ENCODE assay signal across 8 mouse cellular contexts in the genomic region with DNA sequence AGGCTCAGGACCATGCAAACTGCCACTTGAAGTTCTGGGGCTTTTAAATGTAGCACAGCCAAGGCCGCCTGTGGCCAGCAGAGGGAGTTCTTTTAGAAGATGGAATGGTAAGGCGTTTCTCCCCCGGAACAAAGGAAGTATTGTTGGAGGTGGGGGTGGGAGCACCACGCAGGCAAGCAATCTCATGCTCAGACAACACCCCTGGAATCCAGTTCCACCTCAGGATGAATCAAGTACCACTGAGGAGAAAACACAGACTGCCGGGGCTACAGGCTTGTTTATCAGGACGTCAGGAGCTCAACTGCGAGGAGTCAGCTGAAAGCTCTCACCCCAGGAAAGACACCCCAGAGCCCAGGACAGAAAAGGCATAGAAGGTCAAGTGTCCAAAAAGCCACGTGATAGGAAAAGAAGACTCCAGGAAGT. TPM values are rescaled to one million over a fixed set of nuclear protein-coding genes. Genes with fewer than 3 reads are reported as not detected.
DNase-seq lines count a peak whose midpoint lies in the region; ATAC-seq and TF ChIP-seq lines count a peak whose summit lies in the region.

No protein-coding gene starts in this region.

- H3K27ac ChIP-seq in embryonic facial prominence, embryonic 13.5 days = peak overlapping the region; percentile 96
- peak overlapping the region; percentile 83 for H3K27ac ChIP-seq in heart, adult 2 months
- H3K27ac ChIP-seq in kidney, adult 2 months (ENCODE audit: insufficient read depth, low read depth, low read length) = peak overlapping the region; percentile 49; the same call in 1 of the 2 replicates
- H3K27ac ChIP-seq in midbrain, postnatal 0 days (ENCODE audit: low read depth, low read length) = peak overlapping the region; percentile 47

- H3K27me3 ChIP-seq in embryonic facial prominence, embryonic 13.5 days = no peaks in the 10 kb centered on the region
- no peaks in the 10 kb centered on the region for H3K27me3 ChIP-seq in heart, adult 2 months (ENCODE audit: control insufficient read depth, insufficient read depth, low read length)
- no peaks in the 10 kb centered on the region for H3K27me3 ChIP-seq in kidney, adult 2 months (replicated peaks; ENCODE audit: control insufficient read depth, insufficient read depth, low read length)
- no peaks in the 10 kb centered on the region for H3K27me3 ChIP-seq in midbrain, postnatal 0 days (ENCODE audit: insufficient read depth, low read length)

- peak; percentile 30; the same call in 1 of the 2 replicates for TF ChIP-seq EP300 in heart, adult 2 months (IDR thresholded peaks at IDR 0.05; ENCODE audit: insufficient read depth, low read depth, low read length)

- no peak overlapping the region for H3K4me2 ChIP-seq in embryonic facial prominence, embryonic 13.5 days
- no peak overlapping the region for H3K4me2 ChIP-seq in midbrain, postnatal 0 days (ENCODE audit: low read depth, low read length, poor library complexity, severe bottlenecking)

- H3K4me3 ChIP-seq in embryonic facial prominence, embryonic 13.5 days = no peak overlapping the region
- H3K4me3 ChIP-seq in heart, adult 2 months = peak overlapping the region; percentile 15; the same call in 1 of the 2 replicates
- H3K4me3 ChIP-seq in kidney, adult 2 months (ENCODE audit: insufficient read depth, low read depth, low read length) = no peak overlapping the region
- H3K4me3 ChIP-seq in midbrain, postnatal 0 days (ENCODE audit: low read depth, low read length) = no peak overlapping the region

- H3K4me1 ChIP-seq in embryonic facial prominence, embryonic 13.5 days = peaks cover 55% of the 10 kb centered on the region
- H3K4me1 ChIP-seq in heart, adult 2 months (ENCODE audit: control insufficient read depth, insufficient read depth, low read length) = peaks cover 24% of the 10 kb centered on the region
- H3K4me1 ChIP-seq in kidney, adult 2 months (ENCODE audit: control insufficient read depth, insufficient read depth, low read length) = peaks cover 36% of the 10 kb centered on the region
- peaks cover 5% of the 10 kb centered on the region; the same call in 1 of the 2 replicates for H3K4me1 ChIP-seq in midbrain, postnatal 0 days (ENCODE audit: insufficient read depth, low read length)

- no peak for ATAC-seq in embryonic facial prominence, embryonic 13.5 days (ENCODE audit: insufficient number of reproducible peaks, insufficient read depth, low FRiP score, low TSS enrichment, low read depth)
- ATAC-seq in midbrain, postnatal 0 days (ENCODE audit: low FRiP score) = no peak

- no peak overlapping the region for H3K9ac ChIP-seq in embryonic facial prominence, embryonic 13.5 days
- H3K9ac ChIP-seq in heart, adult 2 months (ENCODE audit: low read depth, low read length) = peak overlapping the region; percentile 33
- no peak overlapping the region for H3K9ac ChIP-seq in midbrain, postnatal 0 days (replicated peaks; ENCODE audit: low read length, poor library complexity, severe bottlenecking)

- H3K9me3 ChIP-seq in embryonic facial prominence, embryonic 13.5 days = no peaks in the 10 kb centered on the region
- H3K9me3 ChIP-seq in midbrain, postnatal 0 days (ENCODE audit: low read length) = no peaks in the 10 kb centered on the region

- TF ChIP-seq POLR2A in heart, adult 2 months (IDR thresholded peaks at IDR 0.05; ENCODE audit: insufficient read depth, low read depth, low read length) = peak; percentile 35; the same call in 1 of the 2 replicates
- TF ChIP-seq POLR2A in kidney, adult 2 months (IDR thresholded peaks at IDR 0.05; ENCODE audit: low read depth, low read length) = no peak

- no peaks in the 10 kb centered on the region for H3K79me2 ChIP-seq in heart, adult 2 months (replicated peaks; ENCODE audit: control insufficient read depth, insufficient read depth, low read length)

- DNase-seq in 3T3-L1 (ENCODE audit: low read depth, low spot score) (peak; percentile 74), adipocyte (ENCODE audit: low spot score) (peak; percentile 43), liver (peak; percentile 77)
- DNase-seq in heart, adult 2 months = peak; percentile 75 to 80
- DNase-seq in kidney, adult 2 months = peak; percentile 71
- peak; percentile 74 for DNase-seq in midbrain, postnatal 0 days (ENCODE audit: low spot score)
- peak; percentile 63 for DNase-seq in telencephalon, adult 2 months (ENCODE audit: low read depth, low spot score)

- 27% methylated on average over 8 of the region's 8 CpGs for WGBS in embryonic facial prominence, embryonic 13.5 days
- 9% methylated on average over 8 of the region's 8 CpGs for WGBS in heart, adult 2 months
- 30% methylated on average over 8 of the region's 8 CpGs for WGBS in kidney, adult 2 months
- WGBS in midbrain, postnatal 0 days = 21% methylated on average over 8 of the region's 8 CpGs

- peak; percentile 81 for TF ChIP-seq CTCF in heart, adult 2 months (IDR thresholded peaks at IDR 0.05)
- peak; percentile 55 for TF ChIP-seq CTCF in kidney, adult 2 months (conservative IDR thresholded peaks at IDR 0.05; ENCODE audit: insufficient read depth, insufficient read length, low read depth, low read length)
- peak; percentile 70 for TF ChIP-seq CTCF in midbrain, postnatal 0 days (IDR thresholded peaks at IDR 0.05)

- no peaks in the 10 kb centered on the region for H3K36me3 ChIP-seq in embryonic facial prominence, embryonic 13.5 days
- peaks cover 4% of the 10 kb centered on the region for H3K36me3 ChIP-seq in heart, adult 2 months (ENCODE audit: control insufficient read depth, insufficient read depth, low read length)
- no peaks in the 10 kb centered on the region for H3K36me3 ChIP-seq in kidney, adult 2 months (ENCODE audit: control insufficient read depth, insufficient read depth, low read length)
- H3K36me3 ChIP-seq in midbrain, postnatal 0 days (ENCODE audit: insufficient read depth, low read length) = no peaks in the 10 kb centered on the region

- intact Hi-C loops in heart, adult 2 months (cut with DNase I) = loop anchor here (2.0 kb wide), 1 partner anchor 43 kb away; no protein-coding TSS in a partner anchor

RNA-seq across cellular contexts. Expression of a gene that starts 40.0 kb away (rescaled TPM):
- polyA plus RNA-seq in embryonic facial prominence, embryonic 13.5 days (2015; fragmentation: Nextera tagmentation; extraction: Ambion mirVana) = 39.0 and 56.3 TPM in 2 replicates
- total RNA-seq in heart, adult 2 months (2021) = 10 to 100 TPM; 73.1 to 88.0 TPM
- polyA plus RNA-seq in heart, adult 2 months (2012; rRNA removed) = 21.4 and 31.7 TPM in 2 replicates
- polyA plus RNA-seq in kidney, adult 2 months (2012; rRNA removed) = 13.4 and 13.9 TPM in 2 replicates
- total RNA-seq in midbrain, postnatal 0 days (2014; rRNA removed) = 43.1 and 55.2 TPM in 2 replicates
- 18.9 and 28.7 TPM in 2 replicates for polyA plus RNA-seq in midbrain, postnatal 0 days (2015; fragmentation: Nextera tagmentation; extraction: Ambion mirVana)

RNA-seq across cellular contexts. Expression of a gene that starts 50.6 kb away (rescaled TPM):
- polyA plus RNA-seq in embryonic facial prominence, embryonic 13.5 days (2015; fragmentation: Nextera tagmentation; extraction: Ambion mirVana) = not detected in 2 replicates
- total RNA-seq in heart, adult 2 months (2021) = not detected
- not detected in 2 replicates for polyA plus RNA-seq in heart, adult 2 months (2012; rRNA removed)
- polyA plus RNA-seq in kidney, adult 2 months (2012; rRNA removed) = 0.90 and 1.3 TPM in 2 replicates
- total RNA-seq in midbrain, postnatal 0 days (2014; rRNA removed) = not detected in 2 replicates
- not detected in 2 replicates for polyA plus RNA-seq in midbrain, postnatal 0 days (2015; fragmentation: Nextera tagmentation; extraction: Ambion mirVana)
